Mouse (Mus musculus) cerebellum, postnatal 25 days (tissue): ENCODE data around the gene Slc35b2.

ENCODE experiments used
- DNase-seq, 2 experiments: peaks; one replicate each; pipeline ENCODE4 v3.0.0; 2021; ENCODE audit warnings: mixed read lengths in 2 of 2

Slc35b2 gene

GRCm38 (mm10) chr17:45565103-45565502 lies 1.4 kb downstream of the Slc35b2 start:
- no peak for DNase-seq

GRCm38 (mm10) chr17:45566031-45566359 lies 2.3 kb downstream of the Slc35b2 start:
- DNase-seq, result no peak

- peak in 1 of 2 experiments; percentile 43 for DNase-seq
These were observed 2.9 kb downstream of the Slc35b2 start for GRCm38 (mm10) chr17:45566360-45567161.

- no peak for DNase-seq
These were observed 3.5 kb downstream of the Slc35b2 start for GRCm38 (mm10) chr17:45567162-45567601.

GRCm38 (mm10) chr17:45568990-45569389 lies 5.3 kb downstream of the Slc35b2 start:
- DNase-seq, result no peak

- no peak for DNase-seq
These were observed 6.3 kb downstream of the Slc35b2 start for GRCm38 (mm10) chr17:45569999-45570398.

- DNase-seq, result peak; percentile 75 to 80
These were observed 8.7 kb downstream of the Slc35b2 start for GRCm38 (mm10) chr17:45572103-45573086.

GRCm38 (mm10) chr17:45573087-45573779 lies 9.6 kb downstream of the Slc35b2 start, which contains the start of gene Hsp90ab1:
Hsp90ab1 (minus strand) TSS chr17:45573271.
- peak; percentile 99 for DNase-seq

GRCm38 (mm10) chr17:45573780-45574123 lies 10.1 kb downstream of the Slc35b2 start:
- peak; percentile 98 for DNase-seq

GRCm38 (mm10) chr17:45574129-45574761 lies 10.6 kb downstream of the Slc35b2 start:
- DNase-seq, result peak; percentile 87 to 88

- DNase-seq, result peak in 1 of 2 experiments; percentile 47
These were observed 11.6 kb downstream of the Slc35b2 start for GRCm38 (mm10) chr17:45575123-45575897.

GRCm38 (mm10) chr17:45578242-45578641 lies 14.6 kb downstream of the Slc35b2 start:
- peak in 1 of 2 experiments; percentile 50 for DNase-seq

- no peak for DNase-seq
These were observed 15.2 kb downstream of the Slc35b2 start for GRCm38 (mm10) chr17:45578843-45579242.

GRCm38 (mm10) chr17:45579554-45579953 lies 15.9 kb downstream of the Slc35b2 start:
- no peak for DNase-seq

- no peak for DNase-seq
These were observed 17.3 kb downstream of the Slc35b2 start for GRCm38 (mm10) chr17:45580958-45581477.

- peak; percentile 79 to 82 for DNase-seq
These were observed 17.9 kb downstream of the Slc35b2 start for GRCm38 (mm10) chr17:45581567-45581983.

GRCm38 (mm10) chr17:45582188-45582587 lies 18.5 kb downstream of the Slc35b2 start:
- DNase-seq, result no peak

GRCm38 (mm10) chr17:45582715-45583355 lies 19.2 kb downstream of the Slc35b2 start:
- no peak for DNase-seq

GRCm38 (mm10) chr17:45584096-45584896 lies 20.6 kb downstream of the Slc35b2 start:
- peak; percentile 77 to 84 for DNase-seq
